Mouse (Mus musculus): ENCODE measurements at regions not wholly inside any gene's neighbourhood (a gene's known extent, or its start where the extent isn't known, plus 50 kb on each side); places are given as distances from the start of the nearest gene placed in this dataset.

DNA sequence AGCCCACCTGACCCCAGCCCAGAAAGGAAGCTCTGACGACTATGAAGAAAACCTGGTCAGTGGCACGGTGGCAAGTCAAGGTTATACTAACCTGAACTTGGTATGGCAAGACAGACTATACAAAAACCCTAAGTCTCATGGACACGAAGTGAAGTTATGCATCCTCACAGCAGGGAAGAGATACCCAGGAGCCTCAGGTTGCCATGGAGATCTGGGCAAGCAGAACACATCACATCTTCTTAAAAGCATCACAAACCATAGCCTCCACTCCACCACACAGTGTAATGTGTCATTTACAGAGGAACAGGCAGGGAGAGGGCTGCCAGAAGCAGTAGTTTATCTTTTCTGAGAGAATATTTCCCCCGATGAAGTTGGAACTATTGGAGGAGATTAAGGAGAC is 146.5 kb downstream of the Slc39a8 start:
- DNase-seq (ENCODE audit: low read depth, low spot score): peak; percentile 8

DNA sequence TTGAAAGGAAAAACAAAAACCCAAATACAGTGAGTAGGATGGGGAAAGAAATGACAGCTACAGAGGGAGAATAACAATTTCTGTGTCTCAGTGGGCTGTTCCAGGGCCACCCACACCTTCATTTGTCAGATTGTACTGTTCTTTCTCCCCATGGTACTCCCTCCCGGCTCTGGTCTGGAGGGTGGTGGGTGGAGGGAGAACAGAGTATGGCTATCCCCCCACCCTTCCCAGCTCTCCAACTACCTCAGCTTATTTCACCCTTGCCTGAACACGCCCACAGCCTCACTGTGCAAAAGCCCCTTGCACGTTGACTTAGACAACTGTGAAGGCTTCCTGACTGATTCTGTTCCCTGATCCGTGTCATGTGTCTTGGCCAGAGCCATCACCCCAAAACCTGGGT is 147.3 kb downstream of the Slc39a8 start:
- no peak for DNase-seq (ENCODE audit: low read depth, low spot score)

DNA sequence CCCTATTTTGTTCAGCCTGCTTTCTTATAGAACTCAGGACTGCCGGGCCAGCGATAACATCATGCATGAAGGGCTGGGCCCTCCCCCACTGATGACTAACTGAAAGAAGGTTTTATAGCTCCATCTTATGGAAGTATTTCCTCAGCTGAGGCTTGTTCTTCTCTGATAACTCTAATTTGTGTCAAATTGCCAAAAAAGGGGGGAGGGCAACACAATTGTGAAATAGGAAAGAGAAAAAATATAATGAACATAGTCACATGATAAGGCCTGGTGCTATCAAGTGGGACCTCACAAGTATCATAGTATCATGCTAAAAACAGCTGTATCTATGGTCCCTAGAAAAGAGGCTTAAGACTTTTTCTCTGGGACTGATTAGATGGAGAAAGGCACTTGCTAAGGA is 148.2 kb downstream of the Slc39a8 start:
- no peak for DNase-seq (ENCODE audit: low read depth, low spot score)

DNA sequence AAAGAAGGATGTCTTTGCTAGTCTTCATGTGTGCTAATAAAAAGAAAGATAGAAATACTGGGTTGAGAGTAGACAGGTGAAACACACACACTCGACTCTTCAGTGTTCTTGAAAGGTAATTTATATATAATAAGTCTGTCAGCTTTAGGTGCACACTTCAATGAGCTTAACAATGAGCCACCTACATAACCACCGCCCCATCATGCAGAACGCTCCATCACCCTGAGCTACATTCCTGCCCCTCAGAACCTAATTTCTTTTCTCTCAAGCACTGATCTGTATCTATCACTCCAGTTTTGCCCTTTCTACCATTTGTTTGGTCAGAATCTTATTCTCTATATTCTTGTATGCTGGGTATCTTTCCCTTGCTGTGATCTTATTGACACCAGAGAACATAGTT is 148.8 kb downstream of the Slc39a8 start:
- DNase-seq (ENCODE audit: low read depth, low spot score): no peak

DNA sequence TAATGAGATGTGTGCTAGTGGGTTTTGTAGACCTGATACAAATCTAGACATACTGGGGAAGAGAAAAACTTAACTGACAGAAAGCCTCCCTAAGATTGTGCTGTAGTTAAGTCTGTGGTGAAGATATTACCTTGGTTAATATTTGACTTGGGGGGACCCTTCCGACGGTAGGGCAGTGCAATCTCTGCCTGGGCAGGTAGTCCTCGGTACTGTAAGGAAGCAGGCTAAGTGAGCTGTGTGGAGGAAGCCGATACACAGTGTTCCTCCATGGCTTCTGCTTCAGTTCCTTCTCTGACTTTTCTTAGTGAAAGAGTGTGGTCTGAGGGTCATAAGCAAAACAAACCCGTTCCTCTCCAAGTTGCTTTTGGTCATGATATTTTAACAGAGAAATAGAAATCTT is 149.7 kb downstream of the Slc39a8 start:
- no peak for DNase-seq (ENCODE audit: low read depth, low spot score)

DNA sequence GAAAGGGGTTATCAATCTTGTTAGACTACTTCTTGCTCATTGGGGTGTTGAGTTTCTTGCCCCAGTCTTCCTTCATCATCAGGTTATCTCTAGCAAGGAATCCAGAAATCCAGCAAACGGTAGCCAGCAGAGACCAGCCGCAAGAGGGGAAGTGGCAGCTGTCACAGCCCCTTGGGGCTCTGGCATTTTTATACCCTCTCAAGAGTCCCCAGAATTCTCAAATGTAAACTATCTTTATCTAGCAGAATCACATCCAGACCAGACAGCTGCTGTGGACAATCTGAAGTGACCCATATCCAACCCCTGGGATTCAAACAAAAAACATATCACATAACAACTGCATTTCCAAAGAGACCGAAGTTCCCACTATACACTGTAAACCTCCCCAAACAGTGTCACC is 162.1 kb downstream of the Slc39a8 start:
- no peak for DNase-seq (ENCODE audit: low read depth, low spot score)

DNA sequence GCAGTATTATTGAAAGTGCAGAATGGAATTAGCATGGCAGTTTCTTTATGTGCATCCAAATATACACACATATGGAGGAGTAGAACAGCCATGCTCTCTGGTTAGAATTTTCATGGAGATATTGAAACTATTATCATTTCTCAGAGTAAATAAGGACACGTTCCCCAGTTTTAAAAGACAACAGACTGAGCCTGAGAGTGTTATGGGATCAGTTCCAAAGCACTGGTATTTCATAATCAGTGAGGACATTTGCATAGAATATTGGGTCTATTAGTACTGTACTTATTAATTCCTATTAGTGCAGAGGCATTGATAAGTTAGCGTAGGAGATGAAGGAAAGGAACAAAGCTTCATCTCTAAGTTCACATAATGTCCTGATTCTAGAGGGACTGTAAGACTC is 164.2 kb downstream of the Slc39a8 start:
- DNase-seq (ENCODE audit: low read depth, low spot score): no peak

DNA sequence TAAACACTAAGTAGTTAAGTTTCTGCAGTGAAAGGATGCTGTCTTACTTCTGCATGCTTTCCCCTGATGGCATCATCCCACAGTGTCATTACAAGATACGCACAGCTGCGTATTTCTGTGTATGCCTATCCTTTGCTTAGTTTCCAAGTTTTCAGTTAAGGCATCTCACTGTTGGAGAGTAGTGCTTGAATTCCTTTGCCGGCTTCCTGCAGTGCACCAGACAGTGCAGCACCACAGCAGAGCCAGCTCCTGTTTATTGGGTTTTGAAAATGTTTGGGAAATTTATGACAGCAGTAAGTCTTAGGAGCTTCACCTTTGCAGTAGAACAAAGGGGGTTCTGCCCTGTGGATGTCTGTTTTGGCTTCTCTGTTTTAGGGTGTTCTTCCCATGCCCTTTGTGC is 165.3 kb downstream of the Slc39a8 start:
- DNase-seq (ENCODE audit: low read depth, low spot score): no peak

GRCm38 (mm10) chr3:135990814-135991454 is 165.9 kb downstream of the Slc39a8 start:
- DNase-seq (ENCODE audit: low read depth, low spot score): no peak

- DNase-seq (ENCODE audit: low read depth, low spot score): no peak
Measured at GRCm38 (mm10) chr3:136000592-136001160, 175.6 kb downstream of the Slc39a8 start.
